Mouse (Mus musculus): Measurements from ENCODE around the gene Ndufa13. TPM values are rescaled to one million over a fixed set of nuclear protein-coding genes. Genes with fewer than 3 reads are reported as not detected.

Gene Ndufa13
- total RNA-seq, 2 experiments from 2014 or later, result 76.7 to 107 TPM

GRCm38 (mm10) chr8:69912478-69913074 is 10.2 kb upstream of the Ndufa13 start:
- ATAC-seq (replicated peaks; ENCODE audit: poor library complexity, severe bottlenecking), result no peak

DNA sequence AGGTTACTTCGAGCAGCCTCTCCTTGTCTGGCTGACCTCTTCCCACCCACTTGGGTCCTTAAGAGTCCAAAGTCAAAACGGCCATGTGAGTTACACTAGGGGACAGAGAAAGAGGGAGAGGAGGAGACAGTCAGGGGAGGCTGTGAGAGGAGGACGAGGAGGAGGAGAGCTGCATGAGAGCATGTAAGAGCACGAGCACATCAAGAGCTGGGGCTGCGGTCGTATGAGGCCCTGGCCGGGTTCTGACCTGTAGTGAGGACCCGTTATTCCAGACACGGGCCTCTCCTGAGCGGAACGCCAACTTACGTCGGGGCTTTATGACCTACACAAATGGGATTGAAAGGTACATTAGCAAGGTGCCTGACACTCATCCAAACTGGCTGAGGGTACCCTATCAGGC is 9.6 kb upstream of the Ndufa13 start:
- no peak for ATAC-seq (replicated peaks; ENCODE audit: poor library complexity, severe bottlenecking)

DNA sequence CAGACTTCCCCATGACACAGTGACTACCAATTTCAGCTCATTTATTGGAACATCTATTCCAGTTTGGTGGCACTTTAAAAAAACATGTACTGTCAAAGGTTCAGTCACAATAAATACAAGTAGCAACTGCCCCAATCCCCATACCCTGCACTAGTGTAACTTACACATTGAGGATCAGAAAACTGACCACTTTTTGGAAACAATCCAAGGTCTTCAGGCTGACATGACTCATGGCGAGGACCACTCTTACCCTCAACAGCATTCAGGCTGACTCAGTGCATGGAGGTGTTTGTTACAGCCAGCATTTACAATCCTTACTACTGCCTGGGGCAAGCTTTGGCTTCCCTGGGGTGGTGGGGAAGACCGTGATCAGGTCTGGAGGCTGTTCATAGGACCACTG is 4.7 kb upstream of the Ndufa13 start:
- ATAC-seq (replicated peaks; ENCODE audit: poor library complexity, severe bottlenecking), result no peak

GRCm38 (mm10) chr8:69906260-69906659 is 3.9 kb upstream of the Ndufa13 start:
- ATAC-seq (replicated peaks; ENCODE audit: poor library complexity, severe bottlenecking), result no peak

DNA sequence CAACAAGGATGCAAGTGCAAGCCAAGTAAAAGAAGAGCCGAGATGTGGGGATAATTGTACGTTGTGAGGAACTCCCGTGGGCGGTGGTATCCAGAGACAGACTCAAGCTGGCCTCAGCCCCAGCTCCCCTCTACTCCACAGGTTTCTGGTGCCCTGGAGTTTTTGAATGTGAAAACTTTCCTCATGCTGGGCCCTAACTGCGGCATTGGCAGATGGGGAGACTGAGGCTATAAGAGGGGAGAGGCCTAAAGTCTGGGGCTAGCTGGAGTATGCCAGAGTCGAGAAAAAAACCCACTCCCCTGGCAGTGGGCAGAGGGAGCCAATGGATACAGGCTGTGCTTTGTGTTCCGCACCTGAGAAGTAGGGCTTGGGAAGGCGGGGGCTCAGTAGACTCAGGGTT is 1.7 kb upstream of the Ndufa13 start:
- no peak for ATAC-seq (replicated peaks; ENCODE audit: poor library complexity, severe bottlenecking)

GRCm38 (mm10) chr8:69903063-69903542 is 745 bp upstream of the Ndufa13 start:
- peak; percentile 59 for ATAC-seq (replicated peaks; ENCODE audit: poor library complexity, severe bottlenecking)

- ATAC-seq (replicated peaks; ENCODE audit: poor library complexity, severe bottlenecking), result peak; percentile 75
Measured at GRCm38 (mm10) chr8:69901484-69902162, 735 bp downstream of the Ndufa13 start.

GRCm38 (mm10) chr8:69900895-69901451 is 1.4 kb downstream of the Ndufa13 start:
- no peak for ATAC-seq (replicated peaks; ENCODE audit: poor library complexity, severe bottlenecking)

- ATAC-seq (replicated peaks; ENCODE audit: poor library complexity, severe bottlenecking), result no peak
Measured at GRCm38 (mm10) chr8:69899876-69900275, 2.5 kb downstream of the Ndufa13 start.

DNA sequence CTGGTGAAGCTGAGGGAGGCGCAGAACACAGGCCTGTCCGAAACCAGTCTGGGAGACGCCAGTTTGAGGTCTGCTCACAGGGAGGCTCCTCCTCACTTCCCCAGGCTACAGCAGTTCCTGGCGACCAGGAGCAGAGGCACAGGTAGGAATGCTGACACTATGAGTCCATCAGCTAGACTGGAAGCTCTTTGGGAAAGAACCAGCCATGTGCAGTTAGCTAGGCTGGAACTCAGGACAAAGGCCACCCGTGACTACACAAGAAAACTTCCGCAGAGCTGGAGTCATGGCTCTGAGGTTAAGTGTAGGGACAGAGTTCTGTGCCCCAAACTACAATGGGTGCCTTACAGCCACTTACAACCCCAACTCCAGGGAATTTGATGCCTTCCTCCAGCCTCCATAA is 4.5 kb downstream of the Ndufa13 start:
- ATAC-seq (replicated peaks; ENCODE audit: poor library complexity, severe bottlenecking), result no peak

GRCm38 (mm10) chr8:69895772-69896451 is 6.4 kb downstream of the Ndufa13 start:
- ATAC-seq (replicated peaks; ENCODE audit: poor library complexity, severe bottlenecking), result no peak

DNA sequence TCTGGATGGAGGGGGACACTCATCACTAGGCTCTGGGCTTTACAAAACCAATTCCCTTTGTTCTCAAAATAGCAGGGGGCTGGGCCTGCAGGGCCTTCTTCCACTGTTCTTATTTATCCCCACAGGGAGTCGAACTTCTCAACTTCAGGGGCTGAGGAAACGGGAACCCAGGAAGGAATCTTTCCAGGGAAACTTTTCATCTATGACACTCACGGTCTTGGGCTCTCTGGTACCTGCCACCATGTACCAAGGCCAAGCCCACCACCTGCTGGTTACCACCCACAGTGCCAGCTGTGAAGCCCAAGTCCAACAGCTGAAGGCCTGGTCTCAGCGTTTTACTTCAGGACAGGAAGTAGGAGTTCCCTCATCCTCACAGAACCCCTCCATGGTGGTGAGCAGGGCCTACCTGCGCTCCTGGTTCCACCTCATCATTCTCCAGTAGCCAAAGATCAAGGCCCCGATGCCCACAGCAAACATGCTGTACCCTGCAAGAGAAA is 7.5 kb downstream of the Ndufa13 start:
- no peak for ATAC-seq (replicated peaks; ENCODE audit: poor library complexity, severe bottlenecking)

DNA sequence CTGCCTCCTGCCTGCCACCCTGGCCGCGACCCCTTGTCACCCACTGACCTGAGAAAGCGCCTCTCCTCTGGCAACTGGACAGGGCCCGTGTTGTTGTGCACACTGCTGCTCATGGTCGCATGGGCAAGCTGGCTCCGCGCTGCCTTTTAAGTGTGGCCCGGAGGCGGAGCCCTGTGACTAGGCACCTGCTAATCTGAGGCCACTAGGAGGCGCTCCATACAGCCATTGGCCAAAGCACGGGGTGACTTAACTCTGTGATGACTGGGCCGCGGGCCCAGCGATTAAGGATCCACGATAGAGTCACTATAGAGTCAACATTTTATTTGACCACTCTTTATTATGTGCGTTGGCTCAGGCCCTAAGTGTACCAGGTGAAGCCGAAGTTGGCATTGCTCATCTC is 8.5 kb downstream of the Ndufa13 start:
- ATAC-seq (replicated peaks; ENCODE audit: poor library complexity, severe bottlenecking), result peak; percentile 49

- no peak for ATAC-seq (replicated peaks; ENCODE audit: poor library complexity, severe bottlenecking)
Measured at GRCm38 (mm10) chr8:69890813-69891241, 11.5 kb downstream of the Ndufa13 start.

GRCm38 (mm10) chr8:69888902-69889301 is 13.5 kb downstream of the Ndufa13 start:
- ATAC-seq (replicated peaks; ENCODE audit: poor library complexity, severe bottlenecking), result no peak

DNA sequence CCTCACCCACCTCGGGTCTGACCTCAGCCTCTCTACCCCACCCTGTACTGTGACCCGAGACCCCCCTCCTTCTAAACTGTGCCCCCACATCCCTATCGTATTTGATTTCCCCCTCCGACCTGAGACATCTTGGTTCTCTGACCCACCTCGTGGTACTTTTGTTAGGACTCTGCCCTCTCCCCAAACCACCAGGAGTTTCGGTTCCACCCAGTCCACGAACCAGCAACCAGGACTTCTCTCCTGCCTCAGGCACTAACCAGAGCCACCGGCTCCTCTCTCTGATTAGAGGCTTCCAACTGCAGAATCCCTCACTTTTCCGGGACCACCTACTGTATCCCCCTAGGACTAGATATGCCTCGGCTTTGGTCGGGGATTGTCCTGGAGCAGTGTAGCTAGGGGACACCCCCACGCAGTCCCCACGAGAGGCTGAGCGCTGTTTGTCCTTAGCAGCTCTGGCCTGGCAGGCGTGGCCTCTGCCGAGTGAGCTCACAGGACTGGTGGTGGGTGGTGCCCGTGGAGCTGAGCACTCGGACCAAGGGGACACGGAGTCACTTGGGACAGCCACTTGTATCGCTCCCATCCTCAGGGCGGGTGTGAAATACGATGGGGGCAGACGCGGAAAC is 14.0 kb downstream of the Ndufa13 start:
- ATAC-seq (replicated peaks; ENCODE audit: poor library complexity, severe bottlenecking), result peak; percentile 15

GRCm38 (mm10) chr8:69887289-69888243 is 14.8 kb downstream of the Ndufa13 start, which contains the start of gene Cilp2:
Gene Cilp2, minus strand, starts transcription at chr8:69887687.
- ATAC-seq (replicated peaks; ENCODE audit: poor library complexity, severe bottlenecking), result peak; percentile 34

DNA sequence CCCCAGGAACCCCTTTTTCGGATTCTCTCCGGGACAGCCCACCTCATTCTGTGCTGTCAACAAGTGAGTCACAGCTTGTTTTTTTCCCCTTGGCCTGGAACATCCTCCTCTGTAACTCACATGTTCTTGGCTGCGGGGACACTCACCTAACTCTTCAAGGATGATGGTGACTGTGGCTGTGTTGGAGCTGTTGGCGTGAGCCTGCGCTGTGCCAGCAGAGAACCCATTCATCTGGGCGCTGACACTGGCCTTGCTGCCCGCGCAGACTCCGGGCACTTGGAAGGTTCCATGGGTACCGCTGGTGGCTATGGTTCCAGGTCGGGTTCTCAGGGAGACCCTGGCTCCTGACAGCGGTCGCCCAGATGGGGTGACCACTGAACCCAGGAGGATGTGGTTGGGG is 18.2 kb downstream of the Ndufa13 start:
- no peak for ATAC-seq (replicated peaks; ENCODE audit: poor library complexity, severe bottlenecking)

DNA sequence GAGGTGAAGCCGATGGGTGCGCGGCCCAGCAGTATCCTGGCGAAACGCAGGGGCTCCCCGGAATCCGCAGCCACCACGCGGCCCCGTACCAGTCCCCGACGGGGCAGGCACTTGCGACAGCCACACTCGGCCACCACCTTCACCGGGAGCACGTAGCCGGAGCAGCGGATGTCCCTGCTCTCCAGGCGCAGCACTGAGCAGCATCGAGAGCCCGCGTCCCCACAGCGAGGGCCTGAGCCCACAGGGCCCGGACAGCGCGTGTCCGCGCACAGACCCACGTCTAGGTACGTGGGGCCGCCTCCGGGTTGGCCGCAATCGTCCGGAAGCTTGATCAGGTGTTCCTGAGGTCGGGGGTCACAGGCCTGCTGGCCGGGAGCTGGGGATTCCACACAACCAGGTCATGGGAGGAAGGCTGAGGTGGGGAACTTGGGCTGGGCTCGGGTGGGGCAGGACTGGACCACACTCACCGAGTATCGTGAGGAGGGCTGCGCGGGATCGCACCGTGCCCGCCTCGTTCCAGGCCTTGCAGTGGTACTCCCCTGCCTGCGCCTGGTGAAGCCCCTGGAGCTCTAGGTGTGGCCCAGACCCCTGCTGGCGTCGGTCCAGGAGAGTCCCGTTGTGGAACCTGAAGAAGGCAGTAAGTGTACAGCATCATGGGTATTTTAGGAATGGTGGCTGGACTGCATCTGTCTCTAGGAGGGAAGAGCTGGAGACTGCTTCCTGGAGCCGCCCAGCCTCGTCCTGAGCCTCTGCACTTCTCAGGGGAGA is 19.3 kb downstream of the Ndufa13 start:
- no peak for ATAC-seq (replicated peaks; ENCODE audit: poor library complexity, severe bottlenecking)
